Mouse (Mus musculus) brown adipose tissue, adult 24 weeks (tissue): ENCODE measurements around the gene Ncoa7. TPM values are rescaled to one million over a fixed set of nuclear protein-coding genes. Genes with fewer than 3 reads are reported as not detected.
"Not testable (repeated sequence)": the region's sequence is repeated elsewhere in the genome, so short reads cannot be mapped to it uniquely, and the experiment has no call there.

Experiments used
- H3K27ac ChIP-seq: fragments of 200-500 bp; replicated peaks from 2 replicates; pipeline ENCODE4 v1.5.1; 2012; ENCODE audit warnings: low read depth, mild to moderate bottlenecking, low read length
- H3K4me1 ChIP-seq: fragments of 200-500 bp; 2 replicates; pipeline ENCODE4 v1.6.1; 2012; ENCODE audit warnings: low read length, mixed read lengths; ENCODE audit not compliant: control insufficient read depth, insufficient read depth, insufficient read length
- H3K4me3 ChIP-seq: fragments of 200-500 bp; 2 replicates; pipeline ENCODE4 v1.5.1; 2012; ENCODE audit warnings: low read depth, mild to moderate bottlenecking, low read length, moderate library complexity; ENCODE audit not compliant: insufficient read depth
- polyA plus RNA-seq: library from polyadenylated mRNA; stranded (reverse); fragments of >200 nt; gene quantifications from 2 replicates; pipeline ENCODE4 v1.2.4, GENCODE M21; 2012; ENCODE audit not compliant: missing spikeins, insufficient read depth, insufficient read length

The Ncoa7 gene
- polyA plus RNA-seq, 1 experiment = 20.7 TPM

DNA sequence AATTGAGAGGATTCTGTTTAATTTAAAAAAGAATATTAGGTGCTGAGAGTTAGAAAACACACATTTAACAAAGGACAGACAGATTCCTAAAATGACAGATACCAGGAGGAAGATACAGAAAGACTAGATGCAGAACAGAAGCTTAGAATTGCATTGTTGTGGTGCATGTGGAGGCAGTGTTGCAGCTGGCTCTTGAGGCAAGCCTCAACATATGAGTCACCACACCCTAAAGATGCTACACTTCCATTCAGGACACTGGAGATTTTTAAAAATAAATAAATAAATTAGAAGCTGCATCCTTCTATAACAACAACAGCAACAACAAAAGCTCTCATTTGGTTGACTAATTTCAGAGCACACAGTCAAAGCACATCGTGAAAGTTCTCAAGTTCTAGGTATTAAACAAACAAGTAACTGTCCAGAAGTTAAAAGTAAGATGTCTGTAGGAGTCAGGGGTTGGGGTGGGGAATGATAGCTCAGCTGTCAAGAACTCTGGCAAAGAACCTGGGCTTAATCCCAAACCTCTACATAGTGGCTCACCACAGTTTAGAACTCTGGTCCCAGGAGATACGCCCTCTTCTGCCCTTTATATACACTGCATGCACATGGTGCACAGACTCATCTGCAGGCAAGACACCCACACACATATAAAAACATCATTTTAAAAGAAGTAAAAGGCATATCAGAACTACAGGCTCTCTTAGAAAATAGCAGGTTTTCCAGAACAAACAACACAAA, 3.2 kb downstream of the Ncoa7 start:
- no peak overlapping the region for H3K4me3 ChIP-seq
- H3K4me1 ChIP-seq = peaks cover 2% of the 10 kb centered on the region; the same call in 1 of the 2 replicates

DNA sequence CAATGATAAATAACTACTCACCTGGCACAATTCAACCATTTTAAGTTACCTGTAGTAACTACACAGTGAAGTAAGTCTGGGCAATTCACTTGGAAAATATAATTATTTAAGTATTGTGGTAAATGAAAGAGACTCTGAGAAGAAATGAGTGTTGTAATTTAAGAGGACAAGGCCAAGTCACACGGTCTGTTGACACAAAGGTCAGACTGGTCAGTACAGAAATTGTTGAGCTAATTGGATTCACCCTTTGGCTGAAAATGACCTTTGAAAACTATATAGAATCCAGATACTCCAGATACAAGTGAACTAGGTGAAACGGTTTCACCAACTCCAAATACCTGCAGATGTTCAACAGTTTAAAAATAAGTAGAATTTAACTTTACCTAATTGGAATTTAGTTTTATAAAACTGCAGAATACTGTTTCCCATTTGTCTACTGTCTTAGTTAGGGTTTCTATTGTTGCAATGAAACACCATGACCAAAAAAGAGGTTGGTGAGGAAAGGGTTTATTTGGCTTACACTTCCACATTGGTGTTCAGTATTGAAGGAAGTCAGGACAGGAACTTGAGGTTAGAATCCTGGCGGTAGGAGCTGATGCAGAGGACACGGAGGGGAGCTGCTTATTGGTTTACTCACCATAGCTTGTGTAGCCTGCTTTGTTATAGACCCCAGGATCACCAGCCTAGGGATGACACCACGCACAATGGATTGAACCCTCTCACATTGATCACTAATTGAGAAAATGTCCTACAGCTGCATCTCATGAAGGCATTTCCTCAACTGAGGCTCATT, 6.5 kb downstream of the Ncoa7 start:
- H3K27ac ChIP-seq = peak overlapping the region; percentile 70

More for the DNA sequence above, 3.2 kb downstream of the Ncoa7 start:
- no peak overlapping the region for H3K27ac ChIP-seq

DNA sequence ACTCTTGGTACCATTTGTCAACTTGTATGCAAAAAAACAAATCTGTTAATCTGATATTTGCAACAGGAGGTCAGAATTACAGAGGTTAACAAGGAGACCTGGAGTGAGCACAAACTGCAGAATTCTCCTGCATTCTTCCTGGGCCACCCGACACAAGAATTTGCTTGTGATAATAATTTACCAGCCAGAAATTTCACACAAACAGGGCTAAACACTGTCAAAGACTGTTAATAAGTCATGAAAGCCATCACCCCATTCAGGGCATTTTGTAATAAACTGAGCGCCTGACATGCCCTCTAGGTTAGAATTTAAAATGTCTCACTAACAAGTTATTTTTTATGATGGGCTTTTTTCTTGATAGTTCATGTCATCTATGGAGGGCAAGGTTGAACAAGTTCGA, 12.1 kb downstream of the Ncoa7 start:
- Histone ChIP-seq H3K4me1 (no peaks in the 10 kb centered on the region), H3K4me3 (no peak overlapping the region), H3K27ac (no peak overlapping the region)

More for the DNA sequence above, 6.5 kb downstream of the Ncoa7 start:
- Histone ChIP-seq H3K4me3 (no peak overlapping the region), H3K4me1 (peaks cover 2% of the 10 kb centered on the region; the same call in 1 of the 2 replicates)

DNA sequence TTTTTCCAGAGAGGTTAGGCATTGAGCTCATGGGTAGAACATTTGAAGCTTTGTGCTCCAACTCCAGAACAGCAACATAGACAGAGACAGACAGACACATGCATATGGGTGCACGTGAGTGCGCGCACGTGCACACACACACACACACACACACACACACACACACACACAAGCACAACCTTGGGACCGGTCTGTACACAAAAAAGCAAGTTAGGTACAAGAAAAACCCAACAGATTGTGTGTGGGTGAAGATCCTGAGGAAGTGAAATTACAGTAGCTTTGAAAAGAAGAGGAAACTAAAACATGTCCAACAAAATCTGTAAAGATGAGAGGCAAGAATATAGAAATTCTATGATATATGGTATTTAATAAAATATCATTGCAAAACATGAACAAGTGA, 13.6 kb downstream of the Ncoa7 start:
- H3K4me3 ChIP-seq = no peak overlapping the region
- H3K27ac ChIP-seq = no peak overlapping the region
- H3K4me1 ChIP-seq = 0 out of 2 replicates have a peak, but pooled peaks cover 4% of the 10 kb centered on the region

DNA sequence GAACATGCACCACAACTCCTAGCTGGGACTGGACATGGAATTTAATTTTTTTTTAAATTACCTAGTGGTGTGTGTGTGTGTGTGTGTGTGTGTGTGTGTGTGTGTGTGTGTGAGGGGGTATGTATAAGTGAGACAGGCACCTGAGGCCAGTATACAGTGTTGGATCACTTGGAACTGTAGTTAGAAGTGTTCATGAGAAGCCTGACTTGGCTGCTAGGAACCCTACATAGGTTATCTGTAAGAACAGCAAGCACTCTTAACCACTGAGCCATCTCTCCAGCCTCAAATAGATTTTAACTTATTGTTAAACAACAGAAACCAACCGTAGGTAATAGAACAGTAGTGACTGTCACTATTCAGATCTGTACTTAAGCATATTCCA, 14.8 kb downstream of the Ncoa7 start:
- Histone ChIP-seq H3K4me1 (0 out of 2 replicates have a peak, but pooled peaks cover 4% of the 10 kb centered on the region), H3K27ac (no peak overlapping the region), H3K4me3 (no peak overlapping the region)

DNA sequence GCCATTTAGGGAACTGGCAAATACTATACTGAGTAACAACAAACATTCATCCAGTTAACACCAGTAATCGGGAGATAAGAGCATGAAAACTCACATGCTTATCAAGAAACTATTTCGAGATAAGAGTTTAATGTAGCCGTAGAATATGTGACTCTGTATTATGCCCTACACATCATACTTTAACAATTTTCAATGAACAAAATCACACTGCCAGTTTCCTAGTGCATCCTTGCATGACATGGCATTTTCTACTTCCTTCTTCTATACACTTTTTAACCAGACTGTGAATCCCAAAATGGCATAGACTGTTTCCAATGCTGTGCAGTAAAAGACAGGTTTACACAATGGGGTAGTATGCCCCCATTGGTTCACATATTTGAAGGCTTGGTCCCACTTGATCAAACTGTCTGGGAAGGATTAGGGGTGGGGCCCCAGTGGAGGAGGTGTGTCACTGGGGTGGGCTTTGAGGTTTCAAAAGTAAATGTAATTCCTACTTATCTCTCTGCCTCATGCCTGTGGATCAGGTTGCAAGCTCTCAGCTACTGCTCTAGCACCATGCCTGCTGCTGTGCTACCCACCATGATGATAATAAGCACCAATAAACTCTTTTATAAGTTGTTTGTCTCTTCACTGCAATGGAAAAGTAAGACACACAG, 15.3 kb downstream of the Ncoa7 start:
- Histone ChIP-seq H3K27ac (no peak overlapping the region), H3K4me3 (no peak overlapping the region), H3K4me1 (0 out of 2 replicates have a peak, but pooled peaks cover 4% of the 10 kb centered on the region)

DNA sequence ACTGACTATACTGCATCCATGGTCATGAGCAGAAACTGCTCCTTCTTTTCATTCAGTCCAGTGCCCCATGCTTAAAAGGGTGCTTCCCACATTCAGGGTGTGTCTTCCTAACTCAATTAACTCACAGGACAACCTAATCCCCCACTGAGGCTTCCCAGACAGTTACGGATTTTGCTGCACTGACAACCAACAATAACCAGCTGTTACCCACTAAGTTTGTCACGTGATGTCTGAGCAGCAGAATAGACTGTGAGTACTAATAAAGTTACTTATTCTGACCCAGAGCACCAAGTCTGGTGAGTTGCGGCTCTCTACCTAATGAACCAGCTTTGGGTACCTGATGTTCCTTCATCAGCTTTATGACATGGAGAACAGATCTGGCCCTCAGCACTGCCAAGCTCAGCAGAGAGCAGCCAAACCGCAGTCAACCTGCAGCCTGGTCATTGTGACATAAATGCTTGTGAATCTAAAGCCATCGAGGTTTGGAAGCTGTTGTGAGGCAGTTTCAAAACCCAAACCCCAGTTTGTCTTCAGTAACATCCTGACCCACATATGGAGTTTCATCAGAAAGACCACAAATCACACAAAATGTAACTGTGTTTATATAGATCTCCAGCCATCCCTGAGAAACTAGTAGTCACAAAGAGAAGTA, 16.9 kb downstream of the Ncoa7 start:
- Histone ChIP-seq H3K4me3 (no peak overlapping the region), H3K27ac (no peak overlapping the region), H3K4me1 (0 out of 2 replicates have a peak, but pooled peaks cover 4% of the 10 kb centered on the region)

DNA sequence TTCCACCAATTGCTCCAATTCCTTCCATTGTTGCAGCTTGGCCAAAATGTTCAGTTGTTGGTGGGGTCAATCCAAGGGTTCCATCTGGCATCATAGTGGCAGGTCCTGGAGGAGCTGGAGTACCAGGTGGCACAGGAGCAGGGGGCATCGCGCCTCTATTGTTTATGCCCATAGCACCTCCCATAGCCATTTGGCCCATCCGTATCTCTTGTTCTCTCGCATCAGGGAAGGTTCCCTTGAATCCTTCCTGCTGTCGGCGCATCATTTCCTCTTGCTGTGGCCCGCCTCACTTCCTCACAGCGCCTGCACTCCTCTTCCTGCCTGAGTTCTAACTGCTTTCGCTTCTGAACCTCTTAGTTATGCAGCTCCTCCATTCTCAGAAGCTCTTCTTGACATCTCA, 22.2 kb downstream of the Ncoa7 start:
- H3K4me3 ChIP-seq, H3K4me1 ChIP-seq, H3K27ac ChIP-seq: not testable (repeated sequence)

DNA sequence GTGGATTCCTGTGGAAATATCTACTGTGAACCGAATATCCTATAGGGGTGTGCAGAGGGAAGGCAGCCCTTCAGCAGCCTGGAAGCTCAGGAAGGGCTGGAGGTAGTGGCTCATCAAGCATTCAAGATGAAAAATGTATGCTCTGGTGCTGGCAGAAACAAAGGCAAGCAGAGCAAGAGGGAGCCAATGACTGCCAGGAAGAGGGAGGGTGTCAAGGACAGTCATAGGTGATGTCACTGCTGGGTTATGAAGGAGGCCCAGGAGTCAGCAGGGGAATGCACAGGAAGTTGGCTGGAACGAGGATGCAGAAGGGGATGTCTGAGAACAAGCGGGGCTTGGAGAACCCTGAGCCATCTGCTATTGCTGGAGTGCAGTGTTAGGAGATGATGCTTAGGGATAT, 24.9 kb downstream of the Ncoa7 start:
- Histone ChIP-seq H3K4me1 (peaks cover 12% of the 10 kb centered on the region), H3K4me3 (no peak overlapping the region), H3K27ac (no peak overlapping the region)

DNA sequence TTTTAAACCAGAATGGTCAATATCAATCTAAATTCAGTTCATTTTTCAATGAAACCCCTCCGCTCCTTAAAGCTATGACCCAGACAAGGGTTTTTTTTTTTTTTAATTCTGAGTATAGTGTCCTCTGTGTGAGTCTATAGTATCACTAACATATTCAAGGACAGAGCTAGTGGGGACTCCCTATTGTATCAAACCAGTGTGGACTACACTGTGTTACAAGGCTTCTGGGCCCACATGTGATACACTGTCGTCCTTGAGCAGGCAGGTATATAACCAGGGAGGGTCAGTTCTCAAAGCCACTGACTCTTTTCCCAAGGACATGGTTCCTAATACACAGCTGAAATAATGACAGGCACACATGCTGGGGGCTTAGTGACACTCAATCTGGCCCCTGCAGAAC, 27.1 kb downstream of the Ncoa7 start:
- Histone ChIP-seq H3K4me3 (no peak overlapping the region), H3K27ac (no peak overlapping the region), H3K4me1 (peaks cover 18% of the 10 kb centered on the region)

DNA sequence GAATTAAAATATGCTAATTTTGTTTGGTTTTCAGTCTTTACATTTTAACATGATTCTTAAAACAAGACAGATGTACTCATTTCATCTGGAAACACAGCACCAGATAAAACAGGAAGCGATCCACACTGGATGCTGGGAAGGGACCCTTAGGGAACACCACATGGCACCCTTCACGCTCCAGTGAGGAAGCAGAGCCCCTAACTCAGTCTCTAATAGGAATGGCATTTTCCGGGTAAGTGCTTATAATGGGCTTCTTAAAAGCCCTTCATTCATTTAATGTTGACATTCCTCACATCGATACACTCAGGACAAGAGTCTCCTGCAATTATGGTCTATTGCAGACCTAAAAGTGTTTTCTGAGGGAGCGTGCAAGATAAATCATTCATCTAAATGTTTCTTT, 27.6 kb downstream of the Ncoa7 start:
- H3K4me1 ChIP-seq = peaks cover 18% of the 10 kb centered on the region
- no peak overlapping the region for H3K27ac ChIP-seq
- H3K4me3 ChIP-seq = no peak overlapping the region

DNA sequence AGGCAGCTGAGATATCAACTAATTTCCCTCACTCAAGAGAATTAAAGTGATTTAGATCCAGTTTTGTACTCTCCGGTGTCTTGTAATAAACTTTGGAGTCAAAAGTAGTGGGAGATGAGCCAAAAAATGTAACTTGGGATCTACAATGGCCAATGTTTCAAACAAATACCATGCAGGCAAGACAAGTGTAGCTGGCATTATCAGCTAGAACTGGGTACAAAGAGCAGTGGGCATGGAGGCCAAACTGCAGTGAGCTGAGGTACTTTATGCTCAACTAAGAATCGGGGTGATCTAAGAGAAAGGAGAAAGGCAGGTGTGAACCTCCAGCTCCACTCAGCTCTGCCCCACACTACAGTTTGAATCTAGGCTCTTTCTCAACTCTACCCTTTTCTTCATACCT, 28.7 kb downstream of the Ncoa7 start:
- Histone ChIP-seq H3K4me3 (no peak overlapping the region), H3K4me1 (peaks cover 18% of the 10 kb centered on the region), H3K27ac (peak overlapping the region; percentile 48)

DNA sequence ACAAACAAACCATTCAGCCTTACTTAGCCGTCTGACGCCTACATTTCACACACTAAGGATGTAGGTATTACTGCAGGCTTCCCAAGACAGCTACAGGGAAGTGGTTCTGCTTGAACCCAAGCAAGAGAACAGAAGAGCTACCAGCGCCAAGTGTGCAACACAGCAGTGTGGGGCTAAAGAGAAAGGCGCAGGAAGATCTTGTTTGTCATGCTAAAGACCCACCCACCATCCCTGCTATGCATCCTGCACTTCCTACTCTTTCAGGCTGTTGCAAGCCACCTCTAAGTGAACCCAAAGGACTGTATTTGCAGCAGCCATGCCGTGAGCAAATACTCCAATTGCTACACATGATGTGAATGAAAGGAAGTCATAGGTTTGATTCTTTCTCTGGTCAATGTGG, 29.9 kb downstream of the Ncoa7 start:
- no peak overlapping the region for H3K27ac ChIP-seq
- peaks cover 20% of the 10 kb centered on the region for H3K4me1 ChIP-seq
- no peak overlapping the region for H3K4me3 ChIP-seq

DNA sequence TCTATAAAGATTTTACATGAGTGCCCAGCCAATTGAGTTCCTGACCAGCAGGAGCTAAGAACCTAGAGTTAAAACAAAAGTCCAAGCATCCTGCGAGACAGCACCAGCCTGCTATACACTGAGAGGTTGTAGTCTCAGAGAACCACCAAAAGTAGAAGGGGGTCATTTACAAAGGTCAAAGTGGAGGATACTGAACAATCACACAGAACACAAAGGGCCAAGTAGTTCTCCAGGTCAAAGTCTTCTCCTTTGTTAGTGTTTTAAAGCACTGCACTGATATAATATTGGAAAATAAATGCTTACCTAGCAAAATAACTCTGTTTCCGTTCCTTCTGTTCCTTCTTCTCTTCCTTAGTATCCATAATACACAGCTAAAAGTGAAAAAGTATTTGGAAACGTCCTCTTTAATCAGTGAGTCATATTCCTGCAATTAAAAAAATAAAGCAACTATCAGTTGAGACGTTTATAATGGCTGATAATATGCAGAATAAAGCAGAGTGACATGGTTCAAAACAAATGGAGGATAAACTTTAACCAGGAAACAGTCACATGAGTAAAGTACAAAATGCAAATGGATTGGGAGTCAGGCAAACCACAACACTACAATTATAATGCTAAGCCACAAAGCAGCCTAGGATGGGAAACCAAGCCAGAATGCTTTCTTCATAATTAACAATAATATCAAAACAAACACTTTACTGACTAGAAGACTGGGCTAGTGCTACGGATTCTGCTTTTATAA, 31.5 kb downstream of the Ncoa7 start:
- Histone ChIP-seq H3K4me3 (no peak overlapping the region), H3K27ac (peak overlapping the region; percentile 60), H3K4me1 (peaks cover 22% of the 10 kb centered on the region)
